In the genomic region with DNA sequence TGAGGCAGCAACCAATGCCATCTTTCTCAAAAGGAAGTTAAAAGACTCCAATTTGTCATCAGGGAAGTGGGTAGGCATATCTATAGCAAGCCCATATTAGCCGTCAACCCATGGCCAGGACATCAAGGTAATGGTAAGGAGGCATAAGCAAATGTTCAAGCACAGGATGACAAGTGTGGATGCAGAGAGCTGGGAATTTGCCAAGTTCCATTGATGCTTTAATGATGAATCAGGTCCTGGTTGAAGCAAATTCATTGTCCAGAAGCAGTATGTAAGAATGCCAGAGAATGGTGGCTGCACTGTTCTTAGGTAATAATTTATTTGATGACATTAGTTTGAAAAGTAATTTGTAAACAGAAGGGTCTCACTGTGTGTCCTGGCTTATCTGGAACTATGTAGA, we compare ENCODE assay signal across 25 mouse cellular contexts.
"Had no signal": no experiment of that assay in that cellular context is flagged by ENCODE, and none has a peak within 500 bp of the region (broad histone marks: within the 10 kb centered on the region; RNA-seq: fewer than 3 reads in every experiment).

No protein-coding gene starts in this region.

- H3K4me3 ChIP-seq: embryonic facial prominence, embryonic 10.5 days; embryonic facial prominence, embryonic 12.5 days; embryonic facial prominence, embryonic 13.5 days; embryonic facial prominence, embryonic 15.5 days; erythroblast, embryonic 14.5 days; forebrain, embryonic 12.5 days; forebrain, embryonic 13.5 days; forebrain, embryonic 15.5 days; gastrocnemius, adult 2 months; heart, adult 2 months; heart, embryonic 10.5 days had no signal

- H3K4me1 ChIP-seq: embryonic facial prominence, embryonic 10.5 days; embryonic facial prominence, embryonic 12.5 days; embryonic facial prominence, embryonic 13.5 days; embryonic facial prominence, embryonic 15.5 days; forebrain, embryonic 12.5 days; forebrain, embryonic 13.5 days; forebrain, embryonic 15.5 days; heart, embryonic 10.5 days had no signal

- H3K9ac ChIP-seq: embryonic facial prominence, embryonic 12.5 days; embryonic facial prominence, embryonic 13.5 days; embryonic facial prominence, embryonic 15.5 days; forebrain, embryonic 12.5 days; forebrain, embryonic 13.5 days; forebrain, embryonic 15.5 days had no signal

- H3K4me2 ChIP-seq: embryonic facial prominence, embryonic 12.5 days; embryonic facial prominence, embryonic 13.5 days; embryonic facial prominence, embryonic 15.5 days; forebrain, embryonic 12.5 days; forebrain, embryonic 13.5 days; forebrain, embryonic 15.5 days had no signal

- H3K36me3 ChIP-seq: embryonic facial prominence, embryonic 10.5 days; embryonic facial prominence, embryonic 12.5 days; embryonic facial prominence, embryonic 13.5 days; embryonic facial prominence, embryonic 15.5 days; forebrain, embryonic 12.5 days; forebrain, embryonic 15.5 days; heart, embryonic 10.5 days had no signal

- ATAC-seq: forebrain, embryonic 13.5 days; forebrain, embryonic 14.5 days; forebrain, embryonic 15.5 days had no signal

- DNase-seq: cerebellum, adult 9-10 months; cerebellum, adult 9-11 months; cerebellum, postnatal 10 days; cerebellum, postnatal 14 days; cerebellum, postnatal 25 days; cerebellum, postnatal 36 days; embryo, embryonic 11 days; gastrocnemius, adult 2 months; gastrocnemius, postnatal 10 days; gastrocnemius, postnatal 14 days; gastrocnemius, postnatal 25 days; gastrocnemius, postnatal 36 days; heart, adult 11 months; heart, adult 18-20 months; heart, adult 2 months had no signal

- H3K9me3 ChIP-seq: embryonic facial prominence, embryonic 10.5 days; embryonic facial prominence, embryonic 12.5 days; embryonic facial prominence, embryonic 13.5 days; embryonic facial prominence, embryonic 15.5 days; forebrain, embryonic 12.5 days; forebrain, embryonic 13.5 days; forebrain, embryonic 15.5 days; heart, embryonic 10.5 days had no signal

- H3K27ac ChIP-seq: embryonic facial prominence, embryonic 10.5 days; embryonic facial prominence, embryonic 12.5 days; embryonic facial prominence, embryonic 13.5 days; embryonic facial prominence, embryonic 15.5 days; forebrain, embryonic 12.5 days; forebrain, embryonic 13.5 days; forebrain, embryonic 15.5 days; gastrocnemius, adult 2 months; heart, adult 2 months; heart, embryonic 10.5 days had no signal

- H3K27me3 ChIP-seq: embryonic facial prominence, embryonic 12.5 days; embryonic facial prominence, embryonic 13.5 days; embryonic facial prominence, embryonic 15.5 days; forebrain, embryonic 12.5 days; forebrain, embryonic 13.5 days; forebrain, embryonic 15.5 days had no signal
